Mouse (Mus musculus): ENCODE measurements around the gene Agpat4.

- TF ChIP-seq CTCF (conservative IDR thresholded peaks at IDR 0.05; ENCODE audit: insufficient read depth, insufficient read length, low read depth, low read length) (no peak), POLR2A (IDR thresholded peaks at IDR 0.05; ENCODE audit: low read depth, low read length) (no peak)
Measured at GRCm38 (mm10) chr17:12268091-12268490, 149.6 kb downstream of the Agpat4 start.

Measured in kidney, adult 2 months (tissue).